Mouse (Mus musculus) 3134 (cell line): Measurements from ENCODE around the gene Sv2b.
"Not testable (repeated sequence)": the region's sequence is repeated elsewhere in the genome, so short reads cannot be mapped to it uniquely, and the experiment has no call there.

ENCODE experiments used
- DNase-seq: peaks from one replicate; pipeline ENCODE4 v3.0.0-alpha.2; 2011; ENCODE audit warnings: low spot score; ENCODE audit not compliant: insufficient read length; ENCODE audit errors: extremely low read depth

Gene Sv2b

GRCm38 (mm10) chr7:75220786-75221185 is 88.3 kb downstream of the Sv2b start:
- no peak for DNase-seq

- DNase-seq = no peak
Observed at GRCm38 (mm10) chr7:75220296-75220695, 88.8 kb downstream of the Sv2b start.

- no peak for DNase-seq
Observed at GRCm38 (mm10) chr7:75216180-75216579, 92.9 kb downstream of the Sv2b start.

GRCm38 (mm10) chr7:75209221-75209641 is 99.8 kb downstream of the Sv2b start:
- no peak for DNase-seq

GRCm38 (mm10) chr7:75207965-75208644 is 101.0 kb downstream of the Sv2b start:
- DNase-seq = no peak

- no peak for DNase-seq
Observed at GRCm38 (mm10) chr7:75206671-75207070, 102.4 kb downstream of the Sv2b start.

GRCm38 (mm10) chr7:75205386-75205785 is 103.7 kb downstream of the Sv2b start:
- DNase-seq = no peak

GRCm38 (mm10) chr7:75194919-75195230 is 114.2 kb downstream of the Sv2b start:
- not testable (repeated sequence) for DNase-seq

- DNase-seq = no peak
Observed at GRCm38 (mm10) chr7:75194158-75194918, 114.7 kb downstream of the Sv2b start.

GRCm38 (mm10) chr7:75190192-75190591 is 118.9 kb downstream of the Sv2b start:
- DNase-seq = no peak

GRCm38 (mm10) chr7:75175042-75175441 is 134.0 kb downstream of the Sv2b start:
- DNase-seq = no peak

GRCm38 (mm10) chr7:75167481-75167880 is 141.6 kb downstream of the Sv2b start:
- DNase-seq = no peak

- DNase-seq = no peak
Observed at GRCm38 (mm10) chr7:75147174-75147573, 161.9 kb downstream of the Sv2b start.

GRCm38 (mm10) chr7:75142800-75143199 is 166.3 kb downstream of the Sv2b start:
- no peak for DNase-seq

GRCm38 (mm10) chr7:75141919-75142700 is 167.0 kb downstream of the Sv2b start:
- no peak for DNase-seq

GRCm38 (mm10) chr7:75139306-75139705 is 169.8 kb downstream of the Sv2b start:
- DNase-seq = no peak

GRCm38 (mm10) chr7:75134710-75135617 is 174.1 kb downstream of the Sv2b start:
- no peak for DNase-seq

- no peak for DNase-seq
Observed at GRCm38 (mm10) chr7:75128036-75128435, 181.0 kb downstream of the Sv2b start.

- no peak for DNase-seq
Observed at GRCm38 (mm10) chr7:75124067-75124466, 185.0 kb downstream of the Sv2b start.

- DNase-seq = peak; percentile 16
Observed at GRCm38 (mm10) chr7:75118022-75118673, 190.9 kb downstream of the Sv2b start.
